Mouse (Mus musculus) activated CD4-positive, CD25-positive, alpha-beta regulatory T cell, adult 4 months (primary cell): ENCODE results near the gene Steap1. TPM values are rescaled to one million over a fixed set of nuclear protein-coding genes. Genes with fewer than 3 reads are reported as not detected.

Source experiments
- ATAC-seq: one replicate; pipeline ENCODE4 v1.8.0; 2017
- polyA plus RNA-seq, 2 experiments: library from polyadenylated mRNA; unstranded; fragments of 100-300 nt; shearing (Covaris generic); gene quantifications; one replicate each; pipeline ENCODE4 v1.2.1; 2017

Steap1 gene
- polyA plus RNA-seq, 2 experiments from 2014 or later: not detected

DNA sequence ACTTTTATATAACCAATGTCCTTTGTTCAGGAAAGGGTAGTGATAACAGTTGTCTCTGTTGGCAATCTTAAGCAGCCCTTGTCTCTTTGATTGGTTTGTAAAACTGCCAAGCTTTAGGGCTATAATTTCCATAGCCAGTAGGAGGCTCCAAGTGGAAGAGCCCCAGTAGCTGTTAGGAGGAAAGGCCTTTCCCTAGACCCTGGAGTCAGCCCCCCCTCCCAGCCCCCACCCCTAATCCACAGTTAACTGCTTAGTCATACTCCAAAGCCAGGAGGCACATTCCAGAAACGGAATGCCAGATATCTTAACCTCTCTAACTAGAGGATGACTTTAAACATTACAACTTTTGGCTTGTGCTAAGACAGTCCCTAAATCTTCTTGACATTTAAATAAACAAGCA lies 62.2 kb downstream of the Steap1 start:
- no peak for ATAC-seq

Other genes starting within 250 kb of the Steap1 start
- 1 to 10 TPM; 2.7 to 4.5 TPM for gene Cldn12, start 234.4 kb downstream of the Steap1 start, polyA plus RNA-seq
- gene Gtpbp10, start 189.8 kb downstream of the Steap1 start, polyA plus RNA-seq: 10 to 100 TPM; 14.6 to 17.4 TPM
- gene Gm8773, start 175.5 kb downstream of the Steap1 start, polyA plus RNA-seq: not detected
- not detected for gene Cfap69, start 85.1 kb downstream of the Steap1 start, polyA plus RNA-seq
- under 1 TPM in 1 of 2 experiments, not detected in 1; 0.03 TPM for gene Steap2, start 54.7 kb downstream of the Steap1 start, polyA plus RNA-seq